Mouse (Mus musculus): ENCODE measurements around the gene A430078G23Rik. TPM values are rescaled to one million over a fixed set of nuclear protein-coding genes. Genes with fewer than 3 reads are reported as not detected.
A peak's percentile ranks its signal among the peaks of the same experiment; 100 is the strongest.

Gene A430078G23Rik
- polyA plus RNA-seq, 1 experiment from 2014 or later, result 0.38 TPM

DNA sequence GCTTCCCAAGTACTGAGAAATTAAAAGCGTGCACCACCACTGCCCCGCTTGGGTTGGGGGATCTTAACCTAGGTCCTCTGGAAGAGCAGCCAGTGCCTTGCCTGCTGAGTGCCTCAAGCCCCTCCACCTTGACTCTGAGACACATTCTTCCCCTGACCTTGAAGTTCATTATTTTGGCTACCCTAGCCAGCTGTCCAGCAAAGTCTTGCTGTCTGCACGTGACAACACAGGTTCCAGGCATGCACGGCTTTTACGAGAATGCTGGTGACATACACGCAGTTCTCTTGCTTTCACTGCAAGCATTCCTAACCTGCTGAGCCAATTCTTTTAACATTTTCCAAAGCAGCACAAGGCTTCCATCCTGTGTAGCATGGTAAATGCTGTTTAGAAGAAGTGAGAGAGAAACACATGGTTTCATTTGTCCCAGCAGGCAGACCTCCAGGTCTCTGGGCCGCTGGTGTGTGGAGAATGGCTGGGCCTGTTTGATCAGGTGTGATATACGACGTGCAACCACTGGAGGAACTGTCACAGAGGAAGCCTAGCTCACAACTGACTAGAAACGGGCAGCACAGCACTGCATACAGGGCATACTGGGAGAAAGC lies 67.0 kb downstream of the A430078G23Rik start:
- Histone ChIP-seq H3K4me3 (ENCODE audit: low read depth, low read length) (no peak overlapping the region), H3K4me2 (replicated peaks; ENCODE audit: low read depth, low read length) (no peak overlapping the region), H3K9me3 (ENCODE audit: low read length) (no peaks in the 10 kb centered on the region), H3K4me1 (ENCODE audit: insufficient read depth, low read depth, low read length) (peaks cover 8% of the 10 kb centered on the region), H3K36me3 (ENCODE audit: insufficient read depth, low read length) (no peaks in the 10 kb centered on the region), H3K27ac (ENCODE audit: low read length) (no peak overlapping the region), H3K27me3 (replicated peaks; ENCODE audit: insufficient read depth, low read length) (no peaks in the 10 kb centered on the region), H3K9ac (replicated peaks; ENCODE audit: low read depth) (no peak overlapping the region)
- TF ChIP-seq CTCF (IDR thresholded peaks at IDR 0.05) (no peak), EP300 (IDR thresholded peaks at IDR 0.05) (no peak)
- WGBS, result 69% methylated on average over 10 of the region's 10 CpGs
- no peak for ATAC-seq
- no peak for DNase-seq (ENCODE audit: low spot score)

DNA sequence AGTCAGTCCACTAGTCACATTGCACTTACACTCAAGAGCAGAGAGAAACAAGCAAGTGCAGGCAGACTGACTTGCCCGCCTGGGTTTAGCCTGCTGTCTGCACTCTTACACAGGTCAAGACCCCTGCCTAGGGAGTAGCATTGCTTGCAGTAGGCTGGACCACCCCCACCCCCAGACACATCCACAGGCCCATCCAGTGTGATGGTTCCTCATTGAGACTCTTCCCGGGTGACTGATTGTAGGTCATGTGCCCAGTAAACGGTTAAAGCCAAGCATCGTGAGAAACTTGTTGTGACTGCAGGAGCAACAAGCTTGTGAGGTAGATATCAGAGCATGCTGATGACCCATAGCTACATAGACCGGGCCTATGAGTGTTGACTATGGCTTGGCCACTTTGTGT lies 68.3 kb downstream of the A430078G23Rik start:
- Histone ChIP-seq H3K27me3 (replicated peaks; ENCODE audit: insufficient read depth, low read length) (no peaks in the 10 kb centered on the region), H3K4me3 (ENCODE audit: low read depth, low read length) (no peak overlapping the region), H3K27ac (ENCODE audit: low read length) (no peak overlapping the region), H3K4me2 (replicated peaks; ENCODE audit: low read depth, low read length) (no peak overlapping the region), H3K4me1 (ENCODE audit: insufficient read depth, low read depth, low read length) (peaks cover 8% of the 10 kb centered on the region), H3K36me3 (ENCODE audit: insufficient read depth, low read length) (no peaks in the 10 kb centered on the region), H3K9ac (replicated peaks; ENCODE audit: low read depth) (no peak overlapping the region), H3K9me3 (ENCODE audit: low read length) (no peaks in the 10 kb centered on the region)
- DNase-seq (ENCODE audit: low spot score) (no peak), ATAC-seq (no peak)
- no peak for TF ChIP-seq CTCF (IDR thresholded peaks at IDR 0.05)
- TF ChIP-seq EP300 (IDR thresholded peaks at IDR 0.05), result no peak
- WGBS, result 90% methylated on average over 5 of the region's 5 CpGs

DNA sequence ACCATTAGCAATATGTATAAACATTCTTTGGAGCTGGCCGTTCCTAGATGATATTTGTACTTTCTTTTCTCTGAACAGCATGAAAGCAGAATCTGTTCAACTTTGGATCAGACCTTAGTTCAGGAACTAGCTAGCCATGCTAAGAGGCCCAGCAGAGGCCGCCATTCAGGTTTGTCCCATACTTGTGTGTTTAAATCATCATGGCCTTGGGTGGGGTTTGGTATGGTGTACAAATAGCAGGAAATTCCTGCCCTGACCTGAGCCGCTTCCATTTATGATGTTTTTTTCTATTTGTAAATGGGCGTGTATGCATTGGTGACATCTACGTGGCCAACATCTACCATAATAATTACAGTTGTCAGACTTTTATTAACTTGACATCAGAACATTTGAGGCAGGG lies 72.0 kb downstream of the A430078G23Rik start:
- peak; percentile 35; the same call in 1 of the 2 replicates for ATAC-seq
- Histone ChIP-seq H3K27ac (ENCODE audit: low read length) (no peak overlapping the region), H3K4me1 (ENCODE audit: insufficient read depth, low read depth, low read length) (no peaks in the 10 kb centered on the region), H3K4me2 (replicated peaks; ENCODE audit: low read depth, low read length) (no peak overlapping the region), H3K9me3 (ENCODE audit: low read length) (no peaks in the 10 kb centered on the region), H3K9ac (replicated peaks; ENCODE audit: low read depth) (no peak overlapping the region), H3K4me3 (ENCODE audit: low read depth, low read length) (no peak overlapping the region), H3K36me3 (ENCODE audit: insufficient read depth, low read length) (peaks cover 13% of the 10 kb centered on the region; the same call in 1 of the 2 replicates), H3K27me3 (replicated peaks; ENCODE audit: insufficient read depth, low read length) (no peaks in the 10 kb centered on the region)
- DNase-seq (ENCODE audit: low spot score), result peak; percentile 17
- TF ChIP-seq CTCF (IDR thresholded peaks at IDR 0.05) (no peak), EP300 (IDR thresholded peaks at IDR 0.05) (no peak)
- WGBS, result 62% methylated on average over 5 of the region's 5 CpGs

DNA sequence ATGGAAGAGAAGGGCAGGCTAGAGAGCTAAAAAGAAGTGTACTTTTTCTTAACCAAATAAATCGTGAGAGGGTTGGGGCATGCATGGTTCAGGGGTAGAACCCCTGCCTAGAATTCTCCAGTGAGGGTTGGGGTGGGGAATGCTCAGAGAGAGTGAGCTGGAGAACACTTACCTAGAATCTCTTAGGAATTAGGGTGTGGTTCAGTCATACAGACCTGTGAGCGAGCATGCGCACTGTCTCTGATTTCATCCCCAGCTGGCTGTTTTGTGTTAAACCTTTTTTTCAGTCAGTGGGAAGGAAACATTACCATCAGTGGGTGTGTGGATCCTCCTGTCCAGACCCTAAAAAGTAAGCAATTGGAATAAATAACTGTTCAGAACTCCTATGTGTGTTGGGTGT lies 73.0 kb downstream of the A430078G23Rik start:
- H3K27me3 ChIP-seq (replicated peaks; ENCODE audit: insufficient read depth, low read length), result no peaks in the 10 kb centered on the region
- H3K4me3 ChIP-seq (ENCODE audit: low read depth, low read length), result no peak overlapping the region
- no peak overlapping the region for H3K4me2 ChIP-seq (replicated peaks; ENCODE audit: low read depth, low read length)
- DNase-seq (ENCODE audit: low spot score) (peak; percentile 50), ATAC-seq (peak; percentile 41; the same call in 1 of the 2 replicates)
- 73% methylated on average over 3 of the region's 3 CpGs for WGBS
- no peak for TF ChIP-seq EP300 (IDR thresholded peaks at IDR 0.05)
- TF ChIP-seq CTCF (IDR thresholded peaks at IDR 0.05), result no peak
- no peak overlapping the region for H3K27ac ChIP-seq (ENCODE audit: low read length)
- H3K9me3 ChIP-seq (ENCODE audit: low read length), result no peaks in the 10 kb centered on the region
- no peaks in the 10 kb centered on the region for H3K4me1 ChIP-seq (ENCODE audit: insufficient read depth, low read depth, low read length)
- no peak overlapping the region for H3K9ac ChIP-seq (replicated peaks; ENCODE audit: low read depth)
- H3K36me3 ChIP-seq (ENCODE audit: insufficient read depth, low read length), result peaks cover 13% of the 10 kb centered on the region; the same call in 1 of the 2 replicates

DNA sequence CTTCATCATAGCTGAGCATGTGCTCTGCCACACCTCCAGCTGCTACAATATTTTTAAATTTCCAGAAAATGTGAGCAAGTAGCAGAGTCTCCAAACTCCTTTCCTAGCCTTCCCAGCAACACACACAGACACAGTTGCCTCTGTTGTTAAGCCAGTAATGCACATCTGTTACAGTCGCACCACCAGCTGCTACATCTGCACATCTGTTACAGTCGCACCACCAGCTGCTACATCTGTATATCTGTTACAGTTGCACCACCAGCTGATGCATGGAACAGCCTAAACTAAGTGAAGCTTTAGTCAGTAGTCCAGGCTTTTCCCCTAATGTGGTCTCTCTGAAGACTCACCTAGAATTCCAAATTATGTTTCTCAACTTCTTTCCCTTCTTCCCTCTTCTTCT lies 75.2 kb downstream of the A430078G23Rik start:
- H3K4me1 ChIP-seq (ENCODE audit: insufficient read depth, low read depth, low read length), result no peaks in the 10 kb centered on the region
- no peaks in the 10 kb centered on the region for H3K27me3 ChIP-seq (replicated peaks; ENCODE audit: insufficient read depth, low read length)
- ATAC-seq, result no peak
- H3K27ac ChIP-seq (ENCODE audit: low read length), result no peak overlapping the region
- H3K36me3 ChIP-seq (ENCODE audit: insufficient read depth, low read length), result peaks cover 20% of the 10 kb centered on the region; the same call in 1 of the 2 replicates
- no peak overlapping the region for H3K4me2 ChIP-seq (replicated peaks; ENCODE audit: low read depth, low read length)
- no peak for DNase-seq (ENCODE audit: low spot score)
- no peak overlapping the region for H3K4me3 ChIP-seq (ENCODE audit: low read depth, low read length)
- 78% methylated on average over 2 of the region's 2 CpGs for WGBS
- no peak overlapping the region for H3K9ac ChIP-seq (replicated peaks; ENCODE audit: low read depth)
- TF ChIP-seq CTCF (IDR thresholded peaks at IDR 0.05) (no peak), EP300 (IDR thresholded peaks at IDR 0.05) (no peak)
- no peaks in the 10 kb centered on the region for H3K9me3 ChIP-seq (ENCODE audit: low read length)

DNA sequence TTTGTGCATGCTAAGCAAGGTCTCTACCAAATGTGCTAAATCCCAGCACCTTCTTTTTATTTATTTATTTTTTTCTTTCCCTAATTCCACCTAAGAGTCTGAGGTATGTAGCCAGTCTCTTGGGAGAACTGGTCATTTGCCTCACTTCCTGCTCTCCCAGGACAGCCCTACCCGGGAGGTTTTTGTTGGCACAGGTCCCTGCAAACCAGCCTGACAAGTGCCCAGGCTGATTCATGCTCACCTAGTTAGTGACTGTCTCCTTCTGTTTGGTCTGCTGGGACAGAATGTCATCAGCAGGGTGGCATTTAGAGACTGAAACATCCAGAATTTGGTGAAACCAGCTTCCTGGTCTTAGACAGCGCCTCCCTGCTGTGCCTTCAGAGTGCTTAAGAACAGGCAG lies 76.8 kb downstream of the A430078G23Rik start:
- TF ChIP-seq CTCF (IDR thresholded peaks at IDR 0.05) (no peak), EP300 (IDR thresholded peaks at IDR 0.05) (peak; percentile 36; the same call in 1 of the 2 replicates)
- peaks cover 29% of the 10 kb centered on the region; the same call in 1 of the 2 replicates for H3K36me3 ChIP-seq (ENCODE audit: insufficient read depth, low read length)
- no peaks in the 10 kb centered on the region for H3K27me3 ChIP-seq (replicated peaks; ENCODE audit: insufficient read depth, low read length)
- no peak overlapping the region for H3K4me3 ChIP-seq (ENCODE audit: low read depth, low read length)
- WGBS, result 55% methylated on average over 2 of the region's 2 CpGs
- no peaks in the 10 kb centered on the region for H3K4me1 ChIP-seq (ENCODE audit: insufficient read depth, low read depth, low read length)
- H3K4me2 ChIP-seq (replicated peaks; ENCODE audit: low read depth, low read length), result no peak overlapping the region
- H3K27ac ChIP-seq (ENCODE audit: low read length), result no peak overlapping the region
- ATAC-seq (peak; percentile 88), DNase-seq (ENCODE audit: low spot score) (peak; percentile 74)
- no peaks in the 10 kb centered on the region for H3K9me3 ChIP-seq (ENCODE audit: low read length)
- H3K9ac ChIP-seq (replicated peaks; ENCODE audit: low read depth), result no peak overlapping the region
